Mouse (Mus musculus) kidney, embryonic 14.5 days (tissue): ENCODE measurements around the gene Atp4b. TPM values are rescaled to one million over a fixed set of nuclear protein-coding genes. Genes with fewer than 3 reads are reported as not detected.
A peak's percentile ranks its signal among the peaks of the same experiment; 100 is the strongest.
"Not testable (repeated sequence)": the region's sequence is repeated elsewhere in the genome, so short reads cannot be mapped to it uniquely, and the experiment has no call there.

Experiments used
- ATAC-seq: fragments of 200-750 bp; cut with Nextera tagmentation; 2 replicates; pipeline ENCODE4 v1.8.0; 2017; ENCODE audit warnings: moderate number of reproducible peaks, mild to moderate bottlenecking, moderate TSS enrichment, moderate library complexity; ENCODE audit not compliant: low FRiP score, low TSS enrichment
- H3K27ac ChIP-seq: fragments of 300-500 bp; sonication (generic); 2 replicates; pipeline ENCODE4 v1.5.1; 2014; ENCODE audit warnings: low read depth, mild to moderate bottlenecking, low read length, moderate library complexity, mixed read lengths
- H3K27me3 ChIP-seq: fragments of 300-500 bp; sonication (generic); 2 replicates; pipeline ENCODE4 v1.6.1; 2014; ENCODE audit warnings: mild to moderate bottlenecking, low read length; ENCODE audit not compliant: control insufficient read depth, insufficient read depth
- H3K36me3 ChIP-seq: fragments of 300-500 bp; sonication (generic); 2 replicates; pipeline ENCODE4 v1.6.1; 2014; ENCODE audit warnings: low read length, mixed read lengths; ENCODE audit not compliant: control insufficient read depth, insufficient read depth
- H3K4me1 ChIP-seq: fragments of 300-500 bp; sonication (generic); 2 replicates; pipeline ENCODE4 v1.6.1; 2014; ENCODE audit warnings: low read length, mixed read lengths; ENCODE audit not compliant: control insufficient read depth, insufficient read depth
- H3K4me2 ChIP-seq: fragments of 300-500 bp; sonication (generic); replicated peaks from 2 replicates; pipeline ENCODE4 v1.6.1; 2014; ENCODE audit warnings: low read depth, mild to moderate bottlenecking, low read length
- H3K4me3 ChIP-seq: fragments of 300-500 bp; sonication (generic); 2 replicates; pipeline ENCODE4 v1.5.1; 2014; ENCODE audit warnings: mild to moderate bottlenecking, low read length
- H3K9ac ChIP-seq: fragments of 300-500 bp; sonication (generic); 2 replicates; pipeline ENCODE4 v1.6.1; 2014; ENCODE audit warnings: low read depth, mild to moderate bottlenecking, low read length, moderate library complexity
- H3K9me3 ChIP-seq: fragments of 300-500 bp; sonication (generic); 2 replicates; pipeline ENCODE4 v1.6.1; 2016; ENCODE audit warnings: low read length; ENCODE audit not compliant: control insufficient read depth
- WGBS: fragments of 180-500 bp; shearing (Covaris S2); extraction: QIAGEN DNeasy Blood & Tissue Kit; methylation state at CpG from one replicate; pipeline ENCODE4 v1.1.7; 2014; 5-methylcytosine and 5-hydroxymethylcytosine counted together
- polyA plus RNA-seq: library from polyadenylated mRNA; unstranded; fragments of >200 nt; fragmentation: Nextera tagmentation; extraction: Ambion mirVana; gene quantifications from 2 replicates; pipeline ENCODE4 v1.2.1, GENCODE M21; 2014

Atp4b gene
- polyA plus RNA-seq, 1 experiment from 2014 or later = not detected

GRCm38 (mm10) chr8:13343134-13343533 lies 53.5 kb downstream of the Atp4b start:
- H3K27ac ChIP-seq = no peak overlapping the region
- H3K4me2 ChIP-seq = no peak overlapping the region
- H3K36me3 ChIP-seq = peaks cover 76% of the 10 kb centered on the region
- WGBS = 95% methylated on average over 4 of the region's 4 CpGs
- no peak overlapping the region for H3K4me3 ChIP-seq
- H3K27me3 ChIP-seq = no peaks in the 10 kb centered on the region
- no peaks in the 10 kb centered on the region for H3K9me3 ChIP-seq
- peaks cover 9% of the 10 kb centered on the region for H3K4me1 ChIP-seq
- H3K9ac ChIP-seq = no peak overlapping the region
- no peak for ATAC-seq

GRCm38 (mm10) chr8:13342340-13342739 lies 54.3 kb downstream of the Atp4b start:
- no peak for ATAC-seq
- H3K4me1 ChIP-seq = peaks cover 13% of the 10 kb centered on the region
- H3K9me3 ChIP-seq = no peaks in the 10 kb centered on the region
- 85% methylated on average over 2 of the region's 2 CpGs for WGBS
- H3K27me3 ChIP-seq = no peaks in the 10 kb centered on the region
- H3K27ac ChIP-seq = no peak overlapping the region
- H3K36me3 ChIP-seq = peaks cover 69% of the 10 kb centered on the region
- no peak overlapping the region for H3K4me3 ChIP-seq
- H3K9ac ChIP-seq = no peak overlapping the region
- no peak overlapping the region for H3K4me2 ChIP-seq

GRCm38 (mm10) chr8:13340650-13341049 lies 56.0 kb downstream of the Atp4b start:
- no peak for ATAC-seq
- WGBS = 84% methylated on average over 8 of the region's 8 CpGs
- Histone ChIP-seq H3K4me3 (peak overlapping the region; percentile 85; the same call in 1 of the 2 replicates), H3K9me3 (no peaks in the 10 kb centered on the region), H3K27ac (no peak overlapping the region), H3K36me3 (peaks cover 53% of the 10 kb centered on the region), H3K9ac (peak overlapping the region; percentile 35), H3K4me2 (peak overlapping the region; percentile 63), H3K27me3 (no peaks in the 10 kb centered on the region), H3K4me1 (peaks cover 13% of the 10 kb centered on the region)

- H3K9ac ChIP-seq = peak overlapping the region; percentile 96; the same call in 1 of the 2 replicates
- H3K27me3 ChIP-seq = no peaks in the 10 kb centered on the region
- peak overlapping the region; percentile 63 for H3K4me2 ChIP-seq
- 4% methylated on average over 11 of the region's 11 CpGs for WGBS
- peaks cover 13% of the 10 kb centered on the region for H3K4me1 ChIP-seq
- peak overlapping the region; percentile 85 for H3K4me3 ChIP-seq
- peaks cover 43% of the 10 kb centered on the region for H3K36me3 ChIP-seq
- no peaks in the 10 kb centered on the region for H3K9me3 ChIP-seq
- no peak for ATAC-seq
- H3K27ac ChIP-seq = no peak overlapping the region
Measured at GRCm38 (mm10) chr8:13339646-13339990, 57.0 kb downstream of the Atp4b start.

- H3K27ac ChIP-seq = peak overlapping the region; percentile 59; the same call in 1 of the 2 replicates
- peak; percentile 68 for ATAC-seq
Measured at GRCm38 (mm10) chr8:13338901-13339645, 57.6 kb downstream of the Atp4b start.

GRCm38 (mm10) chr8:13338255-13338860 lies 58.3 kb downstream of the Atp4b start, which contains the start of gene Tfdp1:
Gene Tfdp1 (plus strand): TSS chr8:13338751.
- Histone ChIP-seq H3K4me3 (peak within 1 kb of the TSS; percentile 85), H3K4me2 (peak within 1 kb of the TSS; percentile 63), H3K4me1 (peaks cover 13% of the 10 kb centered on the region), H3K27ac (peak within 1 kb of the TSS; percentile 59; the same call in 1 of the 2 replicates), H3K9ac (peak within 1 kb of the TSS; percentile 96), H3K36me3 (peaks cover 30% of the 10 kb centered on the region), H3K9me3 (no peaks in the 10 kb centered on the region), H3K27me3 (no peaks in the 10 kb centered on the region)
- peak; percentile 94 for ATAC-seq
- WGBS = 6% methylated on average over 13 of the region's 72 CpGs

More at GRCm38 (mm10) chr8:13338901-13339645, 57.6 kb downstream of the Atp4b start:
- H3K4me1 ChIP-seq = peaks cover 13% of the 10 kb centered on the region
- H3K9me3 ChIP-seq = no peaks in the 10 kb centered on the region
- H3K4me3 ChIP-seq = peak overlapping the region; percentile 85
- under 1% methylated on average over 49 of the region's 70 CpGs for WGBS
- peaks cover 38% of the 10 kb centered on the region for H3K36me3 ChIP-seq
- H3K4me2 ChIP-seq = peak overlapping the region; percentile 63
- H3K9ac ChIP-seq = peak overlapping the region; percentile 96
- no peaks in the 10 kb centered on the region for H3K27me3 ChIP-seq

GRCm38 (mm10) chr8:13337678-13338077 lies 58.9 kb downstream of the Atp4b start:
- Histone ChIP-seq H3K9ac (peak overlapping the region; percentile 96; the same call in 1 of the 2 replicates), H3K4me1 (peaks cover 13% of the 10 kb centered on the region), H3K27me3 (no peaks in the 10 kb centered on the region), H3K4me2 (peak overlapping the region; percentile 63), H3K9me3 (no peaks in the 10 kb centered on the region), H3K27ac (no peak overlapping the region; the same call in 1 of the 2 replicates), H3K36me3 (peaks cover 24% of the 10 kb centered on the region), H3K4me3 (0 out of 2 replicates have a peak overlapping the region, but pooled peaks have one; percentile 85)
- no peak for ATAC-seq
- WGBS = 68% methylated on average over 3 of the region's 3 CpGs

GRCm38 (mm10) chr8:13337245-13337644 lies 59.4 kb downstream of the Atp4b start:
- H3K9me3 ChIP-seq, ATAC-seq, H3K4me2 ChIP-seq, H3K4me3 ChIP-seq, H3K27ac ChIP-seq, H3K27me3 ChIP-seq, H3K9ac ChIP-seq: not testable (repeated sequence)
- Histone ChIP-seq H3K36me3 (peaks cover 19% of the 10 kb centered on the region), H3K4me1 (peaks cover 13% of the 10 kb centered on the region)
- WGBS = 88% methylated on average over 6 of the region's 6 CpGs
